Mouse (Mus musculus) frontal cortex, postnatal 36 days (tissue): Measurements from ENCODE around the gene Ap1s2.

Experiments
- DNase-seq, 2 experiments: peaks; one replicate each; pipeline ENCODE4 v3.0.0; 2022; ENCODE audit warnings: low spot score in 2 of 2

Gene Ap1s2

GRCm38 (mm10) chrX:163908337-163909250 lies at the start of gene Ap1s2:
Ap1s2 (plus strand) TSS chrX:163909017.
- DNase-seq = peak; percentile 91 to 94

GRCm38 (mm10) chrX:163867711-163868379 lies 41.0 kb upstream of the Ap1s2 start:
- no peak for DNase-seq

GRCm38 (mm10) chrX:163868659-163869278 lies 40.0 kb upstream of the Ap1s2 start:
- DNase-seq = no peak

- no peak for DNase-seq
Observed at GRCm38 (mm10) chrX:163875932-163876331, 32.9 kb upstream of the Ap1s2 start.

- DNase-seq = no peak
Observed at GRCm38 (mm10) chrX:163876636-163877035, 32.2 kb upstream of the Ap1s2 start.

- DNase-seq = no peak
Observed at GRCm38 (mm10) chrX:163879039-163879438, 29.8 kb upstream of the Ap1s2 start.

GRCm38 (mm10) chrX:163879461-163879860 lies 29.4 kb upstream of the Ap1s2 start:
- no peak for DNase-seq

- no peak for DNase-seq
Observed at GRCm38 (mm10) chrX:163885539-163885981, 23.3 kb upstream of the Ap1s2 start.

- DNase-seq = no peak
Observed at GRCm38 (mm10) chrX:163897354-163897753, 11.5 kb upstream of the Ap1s2 start.

- no peak for DNase-seq
Observed at GRCm38 (mm10) chrX:163899431-163900020, 9.3 kb upstream of the Ap1s2 start.

- DNase-seq = no peak
Observed at GRCm38 (mm10) chrX:163906861-163907260, 2.0 kb upstream of the Ap1s2 start.

GRCm38 (mm10) chrX:163908003-163908336 lies 847 bp upstream of the Ap1s2 start:
- DNase-seq = no peak

- DNase-seq = peak in 1 of 2 experiments; percentile 9
Observed at GRCm38 (mm10) chrX:163909381-163909780, 564 bp downstream of the Ap1s2 start.

GRCm38 (mm10) chrX:163912791-163913190 lies 4.0 kb downstream of the Ap1s2 start:
- DNase-seq = peak in 1 of 2 experiments; percentile 11

- DNase-seq = no peak
Observed at GRCm38 (mm10) chrX:163929550-163929949, 20.7 kb downstream of the Ap1s2 start.

- DNase-seq = no peak
Observed at GRCm38 (mm10) chrX:163934731-163935130, 25.9 kb downstream of the Ap1s2 start.

- peak; percentile 52 to 64 for DNase-seq
Observed at GRCm38 (mm10) chrX:163938587-163938986, 29.8 kb downstream of the Ap1s2 start.

- no peak for DNase-seq
Observed at GRCm38 (mm10) chrX:163944381-163944780, 35.6 kb downstream of the Ap1s2 start.

GRCm38 (mm10) chrX:163951618-163952017 lies 42.8 kb downstream of the Ap1s2 start:
- DNase-seq = no peak

GRCm38 (mm10) chrX:163957381-163957780 lies 48.6 kb downstream of the Ap1s2 start:
- DNase-seq = no peak

GRCm38 (mm10) chrX:163957803-163958466 lies 49.1 kb downstream of the Ap1s2 start:
- peak in 1 of 2 experiments; percentile 31 for DNase-seq
